Mouse (Mus musculus) CH12F3 (cell line): ENCODE results near the gene Grm8.

ENCODE experiments used
- in situ Hi-C: fragments of 300-500 bp; cut with MboI; formaldehyde crosslinking; loops from 2 replicates; pipeline ENCODE4 v1.14.3; 2020; ENCODE audit warnings: low sequenced_read_pairs

Grm8 gene

GRCm38 (mm10) chr6:28135001-28135401 lies at the start of gene Grm8:
Gene Grm8 (minus strand): TSS chr6:28135178.
- in situ Hi-C loops: no loop called here

- in situ Hi-C loops: no loop called here
These were observed 35.0 kb upstream of the Grm8 start for GRCm38 (mm10) chr6:28169851-28170539.

GRCm38 (mm10) chr6:28160399-28160798 lies 25.4 kb upstream of the Grm8 start:
- in situ Hi-C loops: no loop called here

- in situ Hi-C loops: no loop called here
These were observed 11.5 kb upstream of the Grm8 start for GRCm38 (mm10) chr6:28146445-28146844.

GRCm38 (mm10) chr6:28142332-28142731 lies 7.4 kb upstream of the Grm8 start:
- in situ Hi-C loops: no loop called here

GRCm38 (mm10) chr6:28135411-28136233 lies 644 bp upstream of the Grm8 start:
- in situ Hi-C loops: no loop called here

- in situ Hi-C loops: no loop called here
These were observed 652 bp downstream of the Grm8 start for GRCm38 (mm10) chr6:28134251-28134801.

GRCm38 (mm10) chr6:28133206-28134063 lies 1.5 kb downstream of the Grm8 start:
- in situ Hi-C loops: no loop called here

GRCm38 (mm10) chr6:28132056-28132455 lies 2.9 kb downstream of the Grm8 start:
- in situ Hi-C loops: no loop called here

GRCm38 (mm10) chr6:28128871-28129270 lies 6.1 kb downstream of the Grm8 start:
- in situ Hi-C loops: no loop called here

- in situ Hi-C loops: no loop called here
These were observed 19.5 kb downstream of the Grm8 start for GRCm38 (mm10) chr6:28115519-28115918.

- in situ Hi-C loops: no loop called here
These were observed 20.1 kb downstream of the Grm8 start for GRCm38 (mm10) chr6:28114916-28115315.

GRCm38 (mm10) chr6:28111551-28111950 lies 23.4 kb downstream of the Grm8 start:
- in situ Hi-C loops: no loop called here

GRCm38 (mm10) chr6:28102608-28103316 lies 32.2 kb downstream of the Grm8 start:
- in situ Hi-C loops: no loop called here

- in situ Hi-C loops: no loop called here
These were observed 35.0 kb downstream of the Grm8 start for GRCm38 (mm10) chr6:28100001-28100400.

- in situ Hi-C loops: no loop called here
These were observed 42.5 kb downstream of the Grm8 start for GRCm38 (mm10) chr6:28092511-28092910.

- in situ Hi-C loops: no loop called here
These were observed 43.1 kb downstream of the Grm8 start for GRCm38 (mm10) chr6:28091836-28092235.

GRCm38 (mm10) chr6:28090981-28091380 lies 44.0 kb downstream of the Grm8 start:
- in situ Hi-C loops: no loop called here

- in situ Hi-C loops: no loop called here
These were observed 59.4 kb downstream of the Grm8 start for GRCm38 (mm10) chr6:28075534-28075933.

GRCm38 (mm10) chr6:28074470-28074869 lies 60.5 kb downstream of the Grm8 start:
- in situ Hi-C loops: no loop called here
